Mouse (Mus musculus): Measurements from ENCODE around the gene Uhrf2.

GRCm38 (mm10) chr19:30003621-30004020 is 26.7 kb upstream of the Uhrf2 start, which contains the start of gene Trpd52l3:
- TF ChIP-seq EP300 (IDR thresholded peaks at IDR 0.05; ENCODE audit: low read depth) (no peak), CTCF (IDR thresholded peaks at IDR 0.05; ENCODE audit: low read depth) (no peak)
